Mouse (Mus musculus) liver, embryonic 13.5 days (tissue): ENCODE measurements around the gene Foxo4. TPM values are rescaled to one million over a fixed set of nuclear protein-coding genes. Genes with fewer than 3 reads are reported as not detected.

Experiments
- ATAC-seq: fragments of 200-750 bp; cut with Nextera tagmentation; 2 replicates; pipeline ENCODE4 v1.8.0; 2017; ENCODE audit warnings: low read depth, mild to moderate bottlenecking, moderate number of reproducible peaks, moderate library complexity
- DNase-seq: peaks from one replicate; pipeline ENCODE4 v3.0.0; 2022
- H3K27ac ChIP-seq: fragments of 300-500 bp; sonication (generic); 2 replicates; pipeline ENCODE4 v1.5.1; 2015; ENCODE audit warnings: moderate library complexity, mild to moderate bottlenecking, inconsistent platforms
- H3K27me3 ChIP-seq: fragments of 300-500 bp; sonication (generic); 2 replicates; pipeline ENCODE4 v1.6.1; 2015; ENCODE audit warnings: mild to moderate bottlenecking, inconsistent platforms
- H3K36me3 ChIP-seq: fragments of 300-500 bp; sonication (generic); 2 replicates; pipeline ENCODE4 v1.6.1; 2015; ENCODE audit warnings: mild to moderate bottlenecking, inconsistent platforms
- H3K4me1 ChIP-seq: fragments of 300-500 bp; sonication (generic); replicated peaks from 2 replicates; pipeline ENCODE4 v1.6.1; 2015; ENCODE audit warnings: inconsistent platforms
- H3K4me2 ChIP-seq: fragments of 300-500 bp; sonication (generic); 2 replicates; pipeline ENCODE4 v1.6.1; 2015; ENCODE audit warnings: inconsistent platforms, mild to moderate bottlenecking, moderate library complexity
- H3K4me3 ChIP-seq: fragments of 300-500 bp; sonication (generic); replicated peaks from 2 replicates; pipeline ENCODE4 v1.5.1; 2015; ENCODE audit warnings: mild to moderate bottlenecking, inconsistent platforms
- H3K9ac ChIP-seq: fragments of 300-500 bp; sonication (generic); 2 replicates; pipeline ENCODE4 v1.6.1; 2015; ENCODE audit warnings: mild to moderate bottlenecking, inconsistent platforms
- H3K9me3 ChIP-seq: fragments of 300-500 bp; sonication (generic); replicated peaks from 2 replicates; pipeline ENCODE4 v1.6.1; 2016; ENCODE audit warnings: inconsistent platforms
- WGBS: fragments of 180-500 bp; shearing (Covaris S2); methylation state at CpG from one replicate; pipeline ENCODE4 v1.1.7; 2015; ENCODE audit not compliant: insufficient replicate concordance; 5-methylcytosine and 5-hydroxymethylcytosine counted together
- polyA plus RNA-seq: library from polyadenylated mRNA; unstranded; fragments of >200 nt; fragmentation: Nextera tagmentation; extraction: Ambion mirVana; gene quantifications from 2 replicates; pipeline ENCODE4 v1.2.1, GENCODE M21; 2015

Foxo4 gene
- polyA plus RNA-seq, 1 experiment from 2014 or later = 1.5 TPM

- Histone ChIP-seq H3K27ac (no peak overlapping the region), H3K36me3 (peaks cover 31% of the 10 kb centered on the region), H3K9ac (no peak overlapping the region), H3K4me2 (no peak overlapping the region), H3K4me1 (peaks cover 4% of the 10 kb centered on the region; the same call in 1 of the 2 replicates), H3K27me3 (peaks cover 38% of the 10 kb centered on the region; the same call in 1 of the 2 replicates), H3K4me3 (0 out of 2 replicates have a peak overlapping the region, but pooled peaks have one; percentile 2), H3K9me3 (no peaks in the 10 kb centered on the region)
- no peak for ATAC-seq
- DNase-seq = no peak
- 32% methylated on average over 12 of the region's 13 CpGs for WGBS
Observed at GRCm38 (mm10) chrX:101299473-101300426, 45.4 kb downstream of the Foxo4 start.

GRCm38 (mm10) chrX:101300427-101301030, 46.2 kb downstream of the Foxo4 start:
- H3K36me3 ChIP-seq = peaks cover 23% of the 10 kb centered on the region
- H3K4me3 ChIP-seq = no peak overlapping the region
- WGBS = 41% methylated on average over 13 of the region's 13 CpGs
- no peak overlapping the region for H3K4me2 ChIP-seq
- no peak overlapping the region for H3K9ac ChIP-seq
- H3K27me3 ChIP-seq = peaks cover 42% of the 10 kb centered on the region; the same call in 1 of the 2 replicates
- H3K4me1 ChIP-seq = peaks cover 4% of the 10 kb centered on the region; the same call in 1 of the 2 replicates
- H3K9me3 ChIP-seq = no peaks in the 10 kb centered on the region
- no peak overlapping the region for H3K27ac ChIP-seq
- DNase-seq (no peak), ATAC-seq (no peak)

GRCm38 (mm10) chrX:101301654-101302053, 47.3 kb downstream of the Foxo4 start:
- no peak overlapping the region for H3K9ac ChIP-seq
- H3K36me3 ChIP-seq = peaks cover 12% of the 10 kb centered on the region
- no peak for ATAC-seq
- no peaks in the 10 kb centered on the region for H3K9me3 ChIP-seq
- H3K27me3 ChIP-seq = peaks cover 47% of the 10 kb centered on the region; the same call in 1 of the 2 replicates
- H3K4me3 ChIP-seq = no peak overlapping the region
- WGBS = 73% methylated on average over 9 of the region's 9 CpGs
- no peak overlapping the region for H3K27ac ChIP-seq
- H3K4me1 ChIP-seq = peaks cover 4% of the 10 kb centered on the region; the same call in 1 of the 2 replicates
- H3K4me2 ChIP-seq = no peak overlapping the region
- DNase-seq = no peak

- DNase-seq (no peak), ATAC-seq (no peak)
- Histone ChIP-seq H3K9me3 (no peaks in the 10 kb centered on the region), H3K27me3 (peaks cover 46% of the 10 kb centered on the region; the same call in 1 of the 2 replicates), H3K4me3 (no peak overlapping the region), H3K36me3 (no peaks in the 10 kb centered on the region), H3K9ac (no peak overlapping the region), H3K27ac (no peak overlapping the region), H3K4me2 (no peak overlapping the region), H3K4me1 (no peaks in the 10 kb centered on the region)
- 38% methylated on average over 2 of the region's 2 CpGs for WGBS
Observed at GRCm38 (mm10) chrX:101304646-101305045, 50.3 kb downstream of the Foxo4 start.

GRCm38 (mm10) chrX:101309299-101309698, 55.0 kb downstream of the Foxo4 start:
- ATAC-seq = no peak
- no peaks in the 10 kb centered on the region for H3K9me3 ChIP-seq
- 75% methylated on average over 5 of the region's 5 CpGs for WGBS
- H3K4me2 ChIP-seq = no peak overlapping the region
- no peak overlapping the region for H3K27ac ChIP-seq
- DNase-seq = no peak
- H3K27me3 ChIP-seq = peaks cover 42% of the 10 kb centered on the region
- H3K9ac ChIP-seq = no peak overlapping the region
- no peaks in the 10 kb centered on the region for H3K4me1 ChIP-seq
- no peaks in the 10 kb centered on the region for H3K36me3 ChIP-seq
- H3K4me3 ChIP-seq = no peak overlapping the region

Other genes with a start within 250 kb of the Foxo4 start
- gene Tex11, start 194.9 kb upstream of the Foxo4 start, polyA plus RNA-seq = not detected in 2 replicates
- 0.61 and 1.1 TPM in 2 replicates for gene Slc7a3, start 168.5 kb upstream of the Foxo4 start, polyA plus RNA-seq
- gene Snx12, start 32.0 kb upstream of the Foxo4 start, polyA plus RNA-seq = 17.7 and 21.9 TPM in 2 replicates
- not detected in 2 replicates for gene Gm614, start 9.5 kb downstream of the Foxo4 start, polyA plus RNA-seq
- gene Il2rg, start 13.7 kb downstream of the Foxo4 start, polyA plus RNA-seq = 9.0 and 11.4 TPM in 2 replicates
- 0.08 TPM in 1 of 2 replicates, not detected in the other for gene Gm20489, start 14.5 kb downstream of the Foxo4 start, polyA plus RNA-seq
- 18.4 and 21.1 TPM in 2 replicates for gene Med12, start 19.5 kb downstream of the Foxo4 start, polyA plus RNA-seq
- gene Nlgn3, start 44.6 kb downstream of the Foxo4 start, polyA plus RNA-seq = 0.14 and 0.21 TPM in 2 replicates
- gene Gjb1, start 121.8 kb downstream of the Foxo4 start, polyA plus RNA-seq = 50.0 and 53.6 TPM in 2 replicates
- gene Zmym3, start 166.3 kb downstream of the Foxo4 start, polyA plus RNA-seq = 6.8 and 7.8 TPM in 2 replicates
- 138 and 169 TPM in 2 replicates for gene Nono, start 174.8 kb downstream of the Foxo4 start, polyA plus RNA-seq
- gene Itgb1bp2, start 194.6 kb downstream of the Foxo4 start, polyA plus RNA-seq = 1.1 and 1.5 TPM in 2 replicates